Mouse (Mus musculus): ENCODE measurements around the gene Vps37b. TPM values are rescaled to one million over a fixed set of nuclear protein-coding genes. Genes with fewer than 3 reads are reported as not detected.
"Not testable (repeated sequence)": the region's sequence is repeated elsewhere in the genome, so short reads cannot be mapped to it uniquely, and the experiment has no call there.

The Vps37b gene
- polyA plus RNA-seq, 1 experiment from 2014 or later, result 30.7 TPM

GRCm38 (mm10) chr5:124058749-124059148, 26.7 kb upstream of the Vps37b start:
- WGBS, result 90% methylated on average over 7 of the region's 7 CpGs
- DNase-seq (ENCODE audit: low spot score), result no peak
- no peaks in the 10 kb centered on the region for H3K36me3 ChIP-seq (ENCODE audit: insufficient read depth, low read length)
- H3K9ac ChIP-seq (ENCODE audit: low read depth, low read length), result no peak overlapping the region
- no peaks in the 10 kb centered on the region for H3K27me3 ChIP-seq (ENCODE audit: insufficient read depth, low read length)
- TF ChIP-seq CTCF (IDR thresholded peaks at IDR 0.05; ENCODE audit: low read depth), result no peak
- H3K4me3 ChIP-seq (replicated peaks; ENCODE audit: low read depth, low read length), result no peak overlapping the region
- ATAC-seq (replicated peaks; ENCODE audit: low FRiP score, low read depth), result no peak
- H3K9me3 ChIP-seq (replicated peaks; ENCODE audit: low read length), result no peaks in the 10 kb centered on the region
- no peak overlapping the region for H3K27ac ChIP-seq
- H3K4me1 ChIP-seq (replicated peaks; ENCODE audit: insufficient read depth, low read length), result no peaks in the 10 kb centered on the region
- no peak overlapping the region for H3K4me2 ChIP-seq (ENCODE audit: low read length)

GRCm38 (mm10) chr5:124056956-124057355, 24.9 kb upstream of the Vps37b start:
- no peaks in the 10 kb centered on the region for H3K9me3 ChIP-seq (replicated peaks; ENCODE audit: low read length)
- H3K36me3 ChIP-seq (ENCODE audit: insufficient read depth, low read length), result no peaks in the 10 kb centered on the region
- no peak for ATAC-seq (replicated peaks; ENCODE audit: low FRiP score, low read depth)
- WGBS, result 38% methylated on average over 4 of the region's 4 CpGs
- H3K27ac ChIP-seq, result no peak overlapping the region
- no peaks in the 10 kb centered on the region for H3K27me3 ChIP-seq (ENCODE audit: insufficient read depth, low read length)
- no peak overlapping the region for H3K4me3 ChIP-seq (replicated peaks; ENCODE audit: low read depth, low read length)
- no peaks in the 10 kb centered on the region for H3K4me1 ChIP-seq (replicated peaks; ENCODE audit: insufficient read depth, low read length)
- no peak overlapping the region for H3K4me2 ChIP-seq (ENCODE audit: low read length)
- TF ChIP-seq CTCF (IDR thresholded peaks at IDR 0.05; ENCODE audit: low read depth), result no peak
- no peak for DNase-seq (ENCODE audit: low spot score)
- H3K9ac ChIP-seq (ENCODE audit: low read depth, low read length), result no peak overlapping the region

- no peaks in the 10 kb centered on the region for H3K9me3 ChIP-seq (replicated peaks; ENCODE audit: low read length)
- H3K4me2 ChIP-seq (ENCODE audit: low read length), result no peak overlapping the region
- H3K27ac ChIP-seq, result no peak overlapping the region
- H3K4me3 ChIP-seq (replicated peaks; ENCODE audit: low read depth, low read length), result no peak overlapping the region
- no peak overlapping the region for H3K9ac ChIP-seq (ENCODE audit: low read depth, low read length)
- WGBS, result 100% methylated on average over 1 of the region's 1 CpGs
- ATAC-seq (replicated peaks; ENCODE audit: low FRiP score, low read depth) (no peak), DNase-seq (ENCODE audit: low spot score) (no peak)
- peak; percentile 36; the same call in 1 of the 2 replicates for TF ChIP-seq CTCF (IDR thresholded peaks at IDR 0.05; ENCODE audit: low read depth)
- H3K4me1 ChIP-seq (replicated peaks; ENCODE audit: insufficient read depth, low read length), result no peaks in the 10 kb centered on the region
- no peaks in the 10 kb centered on the region for H3K27me3 ChIP-seq (ENCODE audit: insufficient read depth, low read length)
- no peaks in the 10 kb centered on the region for H3K36me3 ChIP-seq (ENCODE audit: insufficient read depth, low read length)
Observed at GRCm38 (mm10) chr5:124056219-124056618, 24.1 kb upstream of the Vps37b start.

- not testable (repeated sequence) for ATAC-seq (replicated peaks; ENCODE audit: low FRiP score, low read depth); H3K36me3 ChIP-seq (ENCODE audit: insufficient read depth, low read length); H3K9ac ChIP-seq (ENCODE audit: low read depth, low read length); H3K27ac ChIP-seq; H3K4me2 ChIP-seq (ENCODE audit: low read length); H3K27me3 ChIP-seq (ENCODE audit: insufficient read depth, low read length); H3K4me3 ChIP-seq (replicated peaks; ENCODE audit: low read depth, low read length); H3K9me3 ChIP-seq (replicated peaks; ENCODE audit: low read length); DNase-seq (ENCODE audit: low spot score)
- 87% methylated on average over 7 of the region's 7 CpGs for WGBS
- peaks cover 15% of the 10 kb centered on the region for H3K4me1 ChIP-seq (replicated peaks; ENCODE audit: insufficient read depth, low read length)
Observed at GRCm38 (mm10) chr5:124052641-124053040, 20.6 kb upstream of the Vps37b start.

GRCm38 (mm10) chr5:124051899-124052491, 19.9 kb upstream of the Vps37b start:
- Histone ChIP-seq H3K27me3 (ENCODE audit: insufficient read depth, low read length) (no peaks in the 10 kb centered on the region), H3K36me3 (ENCODE audit: insufficient read depth, low read length) (no peaks in the 10 kb centered on the region), H3K4me2 (ENCODE audit: low read length) (no peak overlapping the region), H3K27ac (no peak overlapping the region), H3K9me3 (replicated peaks; ENCODE audit: low read length) (no peaks in the 10 kb centered on the region), H3K9ac (ENCODE audit: low read depth, low read length) (no peak overlapping the region), H3K4me3 (replicated peaks; ENCODE audit: low read depth, low read length) (no peak overlapping the region), H3K4me1 (replicated peaks; ENCODE audit: insufficient read depth, low read length) (peaks cover 18% of the 10 kb centered on the region)
- WGBS, result 67% methylated on average over 11 of the region's 11 CpGs
- DNase-seq (ENCODE audit: low spot score), result no peak
- ATAC-seq (replicated peaks; ENCODE audit: low FRiP score, low read depth), result no peak
- TF ChIP-seq CTCF (IDR thresholded peaks at IDR 0.05; ENCODE audit: low read depth), result no peak

- H3K9me3 ChIP-seq (replicated peaks; ENCODE audit: low read length), result no peaks in the 10 kb centered on the region
- H3K4me2 ChIP-seq (ENCODE audit: low read length), result no peak overlapping the region
- 49% methylated on average over 14 of the region's 14 CpGs for WGBS
- peak; percentile 43; the same call in 1 of the 2 replicates for TF ChIP-seq CTCF (IDR thresholded peaks at IDR 0.05; ENCODE audit: low read depth)
- peak overlapping the region; percentile 78 for H3K27ac ChIP-seq
- no peaks in the 10 kb centered on the region for H3K27me3 ChIP-seq (ENCODE audit: insufficient read depth, low read length)
- ATAC-seq (replicated peaks; ENCODE audit: low FRiP score, low read depth), result no peak
- H3K4me1 ChIP-seq (replicated peaks; ENCODE audit: insufficient read depth, low read length), result peaks cover 18% of the 10 kb centered on the region
- no peak for DNase-seq (ENCODE audit: low spot score)
- 0 out of 2 replicates have a peak overlapping the region, but pooled peaks have one; percentile 24 for H3K9ac ChIP-seq (ENCODE audit: low read depth, low read length)
- H3K4me3 ChIP-seq (replicated peaks; ENCODE audit: low read depth, low read length), result no peak overlapping the region
- H3K36me3 ChIP-seq (ENCODE audit: insufficient read depth, low read length), result no peaks in the 10 kb centered on the region
Observed at GRCm38 (mm10) chr5:124050095-124051050, 18.3 kb upstream of the Vps37b start.

Measured in kidney, postnatal 0 days (tissue).